Mouse (Mus musculus) lung, embryonic 14.5 days (tissue): ENCODE data around the gene Abce1. TPM values are rescaled to one million over a fixed set of nuclear protein-coding genes. Genes with fewer than 3 reads are reported as not detected.
"Not testable (repeated sequence)": the region's sequence is repeated elsewhere in the genome, so short reads cannot be mapped to it uniquely, and the experiment has no call there.

Experiments
- ATAC-seq: fragments of 200-750 bp; cut with Nextera tagmentation; 2 replicates; pipeline ENCODE4 v1.8.0; 2017; ENCODE audit warnings: mild to moderate bottlenecking, moderate TSS enrichment, moderate library complexity; ENCODE audit not compliant: insufficient read depth
- DNase-seq: peaks from one replicate; pipeline ENCODE4 v3.0.0-alpha.2; 2015
- H3K27ac ChIP-seq: fragments of 300-500 bp; sonication (generic); 2 replicates; pipeline ENCODE4 v1.5.1; 2014; ENCODE audit warnings: low read depth, mild to moderate bottlenecking, moderate library complexity
- H3K27me3 ChIP-seq: fragments of 300-500 bp; sonication (generic); 2 replicates; pipeline ENCODE4 v1.6.1; 2014; ENCODE audit warnings: low read length, control low read depth; ENCODE audit not compliant: insufficient read depth
- H3K36me3 ChIP-seq: fragments of 300-500 bp; sonication (generic); 2 replicates; pipeline ENCODE4 v1.6.1; 2014; ENCODE audit warnings: control low read depth; ENCODE audit not compliant: insufficient read depth
- H3K4me1 ChIP-seq: fragments of 300-500 bp; sonication (generic); 2 replicates; pipeline ENCODE4 v1.6.1; 2014; ENCODE audit warnings: antibody characterized with exemption, control low read depth; ENCODE audit not compliant: insufficient read depth
- H3K4me2 ChIP-seq: fragments of 300-500 bp; sonication (generic); 2 replicates; pipeline ENCODE4 v1.6.1; 2014; ENCODE audit warnings: mild to moderate bottlenecking
- H3K4me3 ChIP-seq: fragments of 300-500 bp; sonication (generic); 2 replicates; pipeline ENCODE4 v1.5.1; 2014; ENCODE audit warnings: low read depth, low read length
- H3K9ac ChIP-seq: fragments of 300-500 bp; sonication (generic); 2 replicates; pipeline ENCODE4 v1.6.1; 2014
- H3K9me3 ChIP-seq: fragments of 300-500 bp; sonication (generic); 2 replicates; pipeline ENCODE4 v1.6.1; 2016; ENCODE audit warnings: low read depth, low read length, control low read depth
- CTCF ChIP-seq: IDR thresholded peaks from 2 replicates; pipeline ENCODE4 v1.5.1; 2016; ENCODE audit warnings: antibody characterized with exemption, low read depth
- WGBS: fragments of 180-500 bp; shearing (Covaris S2); extraction: QIAGEN DNeasy Blood & Tissue Kit; methylation state at CpG from one replicate; pipeline ENCODE4 v1.1.7; 2014; 5-methylcytosine and 5-hydroxymethylcytosine counted together
- polyA plus RNA-seq: library from polyadenylated mRNA; unstranded; fragments of >200 nt; fragmentation: Nextera tagmentation; extraction: Ambion mirVana; gene quantifications from 2 replicates; pipeline ENCODE4 v1.2.1, GENCODE M21; 2014

Gene Abce1
- polyA plus RNA-seq, 1 experiment from 2014 or later: 136 TPM

GRCm38 (mm10) chr8:79723308-79723707 lies 11.8 kb upstream of the Abce1 start:
- no peak overlapping the region for H3K9ac ChIP-seq
- no peaks in the 10 kb centered on the region for H3K4me1 ChIP-seq
- DNase-seq (no peak), ATAC-seq (no peak)
- no peak overlapping the region for H3K27ac ChIP-seq
- H3K36me3 ChIP-seq: peaks cover 32% of the 10 kb centered on the region; the same call in 1 of the 2 replicates
- H3K27me3 ChIP-seq: no peaks in the 10 kb centered on the region
- H3K4me3 ChIP-seq: no peak overlapping the region
- no peak overlapping the region for H3K4me2 ChIP-seq
- no peak for TF ChIP-seq CTCF
- no peaks in the 10 kb centered on the region for H3K9me3 ChIP-seq

GRCm38 (mm10) chr8:79721537-79721936 lies 10.0 kb upstream of the Abce1 start:
- TF ChIP-seq CTCF: no peak
- Histone ChIP-seq H3K4me1 (no peaks in the 10 kb centered on the region), H3K36me3 (peaks cover 42% of the 10 kb centered on the region), H3K9ac (no peak overlapping the region), H3K4me2 (no peak overlapping the region), H3K4me3 (no peak overlapping the region), H3K9me3 (no peaks in the 10 kb centered on the region), H3K27me3 (no peaks in the 10 kb centered on the region), H3K27ac (no peak overlapping the region)
- no peak for ATAC-seq
- DNase-seq: no peak

GRCm38 (mm10) chr8:79712676-79713075 lies 1.1 kb upstream of the Abce1 start:
- peak overlapping the region; percentile 92 for H3K4me3 ChIP-seq

GRCm38 (mm10) chr8:79706687-79707086 lies 4.9 kb downstream of the Abce1 start:
- no peak for TF ChIP-seq CTCF
- no peak for DNase-seq
- H3K27me3 ChIP-seq: no peaks in the 10 kb centered on the region
- WGBS: 89% methylated on average over 3 of the region's 3 CpGs
- no peak overlapping the region for H3K9ac ChIP-seq
- peaks cover 48% of the 10 kb centered on the region for H3K36me3 ChIP-seq
- no peaks in the 10 kb centered on the region for H3K4me1 ChIP-seq
- no peaks in the 10 kb centered on the region for H3K9me3 ChIP-seq
- ATAC-seq: no peak
- no peak overlapping the region for H3K27ac ChIP-seq
- H3K4me3 ChIP-seq: no peak overlapping the region
- no peak overlapping the region for H3K4me2 ChIP-seq

More at GRCm38 (mm10) chr8:79712676-79713075, 1.1 kb upstream of the Abce1 start:
- Histone ChIP-seq H3K36me3 (peaks cover 17% of the 10 kb centered on the region), H3K27me3 (no peaks in the 10 kb centered on the region), H3K4me1 (no peaks in the 10 kb centered on the region), H3K9ac (no peak overlapping the region), H3K9me3 (no peaks in the 10 kb centered on the region), H3K27ac (no peak overlapping the region), H3K4me2 (peak overlapping the region; percentile 70)
- WGBS: 40% methylated on average over 6 of the region's 6 CpGs
- no peak for ATAC-seq
- DNase-seq: no peak
- no peak for TF ChIP-seq CTCF

- Histone ChIP-seq H3K27ac (no peak overlapping the region), H3K4me2 (no peak overlapping the region), H3K4me3 (no peak overlapping the region), H3K36me3 (peaks cover 91% of the 10 kb centered on the region), H3K27me3 (no peaks in the 10 kb centered on the region), H3K9ac (no peak overlapping the region), H3K4me1 (no peaks in the 10 kb centered on the region), H3K9me3 (no peaks in the 10 kb centered on the region)
- DNase-seq (no peak), ATAC-seq (no peak)
- 73% methylated on average over 2 of the region's 2 CpGs for WGBS
- TF ChIP-seq CTCF: no peak
These were observed 19.0 kb downstream of the Abce1 start for GRCm38 (mm10) chr8:79692531-79692930.

- not testable (repeated sequence) for H3K9me3 ChIP-seq, DNase-seq, H3K4me2 ChIP-seq, ATAC-seq, H3K4me3 ChIP-seq, H3K27me3 ChIP-seq, H3K27ac ChIP-seq, H3K4me1 ChIP-seq, H3K9ac ChIP-seq
- 83% methylated on average over 5 of the region's 5 CpGs for WGBS
- peaks cover 83% of the 10 kb centered on the region for H3K36me3 ChIP-seq
These were observed 25.6 kb downstream of the Abce1 start for GRCm38 (mm10) chr8:79685927-79686326.

GRCm38 (mm10) chr8:79680965-79681364 lies 30.6 kb downstream of the Abce1 start:
- ATAC-seq: peak; percentile 38; the same call in 1 of the 2 replicates
- Histone ChIP-seq H3K27ac (no peak overlapping the region), H3K9me3 (no peaks in the 10 kb centered on the region), H3K4me1 (no peaks in the 10 kb centered on the region), H3K4me3 (peak overlapping the region; percentile 42), H3K9ac (peak overlapping the region; percentile 35; the same call in 1 of the 2 replicates), H3K36me3 (peaks cover 50% of the 10 kb centered on the region), H3K4me2 (peak overlapping the region; percentile 70), H3K27me3 (no peaks in the 10 kb centered on the region)
- 31% methylated on average over 2 of the region's 2 CpGs for whole genome bisulfite sequencing
- no peak for TF ChIP-seq CTCF
- no peak for DNase-seq

GRCm38 (mm10) chr8:79680555-79680954 lies 31.0 kb downstream of the Abce1 start:
- peaks cover 48% of the 10 kb centered on the region for H3K36me3 ChIP-seq
- H3K27ac ChIP-seq: no peak overlapping the region
- H3K4me1 ChIP-seq: no peaks in the 10 kb centered on the region
- 7% methylated on average over 34 of the region's 34 CpGs for WGBS
- no peaks in the 10 kb centered on the region for H3K27me3 ChIP-seq
- ATAC-seq: peak; percentile 86
- H3K4me3 ChIP-seq: peak overlapping the region; percentile 42
- H3K4me2 ChIP-seq: peak overlapping the region; percentile 70
- no peaks in the 10 kb centered on the region for H3K9me3 ChIP-seq
- peak overlapping the region; percentile 35; the same call in 1 of the 2 replicates for H3K9ac ChIP-seq
- no peak for TF ChIP-seq CTCF
- peak; percentile 59 for DNase-seq

- H3K36me3 ChIP-seq: peaks cover 48% of the 10 kb centered on the region
- WGBS: 34% methylated on average over 10 of the region's 10 CpGs
- not testable (repeated sequence) for ATAC-seq, H3K9ac ChIP-seq, DNase-seq, H3K9me3 ChIP-seq, H3K27me3 ChIP-seq, H3K27ac ChIP-seq, H3K4me1 ChIP-seq
- H3K4me2 ChIP-seq: peak overlapping the region; percentile 70
- H3K4me3 ChIP-seq: peak overlapping the region; percentile 42; the same call in 1 of the 2 replicates
These were observed 31.5 kb downstream of the Abce1 start for GRCm38 (mm10) chr8:79680083-79680482.
